Mouse (Mus musculus) yolk sac, embryonic 10.5 days (tissue): ENCODE results near the gene Slc38a9.

ENCODE experiments used
- DNase-seq: peaks from one replicate; pipeline ENCODE4 v3.0.0-alpha.2; 2017; ENCODE audit warnings: low spot score

Slc38a9 gene

GRCm38 (mm10) chr13:112660574-112661381 lies at the start of gene Slc38a9:
Gene Slc38a9 (plus strand): TSS chr13:112660751.
- peak; percentile 94 for DNase-seq

GRCm38 (mm10) chr13:112621592-112621991 lies 39.0 kb upstream of the Slc38a9 start:
- DNase-seq = no peak

- no peak for DNase-seq
Observed at GRCm38 (mm10) chr13:112623656-112624055, 36.9 kb upstream of the Slc38a9 start.

GRCm38 (mm10) chr13:112624622-112625021 lies 35.9 kb upstream of the Slc38a9 start:
- no peak for DNase-seq

GRCm38 (mm10) chr13:112625566-112625965 lies 35.0 kb upstream of the Slc38a9 start:
- DNase-seq = no peak

GRCm38 (mm10) chr13:112635174-112635837 lies 25.2 kb upstream of the Slc38a9 start:
- DNase-seq = no peak

GRCm38 (mm10) chr13:112636498-112636897 lies 24.1 kb upstream of the Slc38a9 start:
- no peak for DNase-seq

GRCm38 (mm10) chr13:112639111-112639510 lies 21.4 kb upstream of the Slc38a9 start:
- DNase-seq = no peak

GRCm38 (mm10) chr13:112642897-112643296 lies 17.7 kb upstream of the Slc38a9 start:
- DNase-seq = no peak

- DNase-seq = no peak
Observed at GRCm38 (mm10) chr13:112644996-112645395, 15.6 kb upstream of the Slc38a9 start.

- DNase-seq = no peak
Observed at GRCm38 (mm10) chr13:112645529-112646186, 14.9 kb upstream of the Slc38a9 start.

- no peak for DNase-seq
Observed at GRCm38 (mm10) chr13:112651183-112651582, 9.4 kb upstream of the Slc38a9 start.

GRCm38 (mm10) chr13:112652205-112652604 lies 8.3 kb upstream of the Slc38a9 start, which contains the start of gene Ddx4:
Gene Ddx4 (minus strand): TSS chr13:112652475.
- DNase-seq = no peak

- no peak for DNase-seq
Observed at GRCm38 (mm10) chr13:112659986-112660573, 471 bp upstream of the Slc38a9 start.

- DNase-seq = no peak
Observed at GRCm38 (mm10) chr13:112661687-112662086, 1.1 kb downstream of the Slc38a9 start.

- no peak for DNase-seq
Observed at GRCm38 (mm10) chr13:112666433-112667024, 6.0 kb downstream of the Slc38a9 start.

GRCm38 (mm10) chr13:112667215-112667614 lies 6.7 kb downstream of the Slc38a9 start:
- DNase-seq = no peak

- DNase-seq = no peak
Observed at GRCm38 (mm10) chr13:112671708-112672107, 11.2 kb downstream of the Slc38a9 start.

- DNase-seq = no peak
Observed at GRCm38 (mm10) chr13:112672797-112673196, 12.2 kb downstream of the Slc38a9 start.

- DNase-seq = peak; percentile 48
Observed at GRCm38 (mm10) chr13:112673899-112674447, 13.4 kb downstream of the Slc38a9 start.

GRCm38 (mm10) chr13:112678154-112678553 lies 17.6 kb downstream of the Slc38a9 start:
- DNase-seq = no peak

GRCm38 (mm10) chr13:112683312-112683711 lies 22.8 kb downstream of the Slc38a9 start:
- DNase-seq = no peak
